Mouse (Mus musculus): ENCODE data around the gene Irf2bp2. TPM values are rescaled to one million over a fixed set of nuclear protein-coding genes. Genes with fewer than 3 reads are reported as not detected.

Gene Irf2bp2
- polyA plus RNA-seq (2017; shearing (Covaris generic)): 10 to 100 TPM; 56.8 to 60.2 TPM

DNA sequence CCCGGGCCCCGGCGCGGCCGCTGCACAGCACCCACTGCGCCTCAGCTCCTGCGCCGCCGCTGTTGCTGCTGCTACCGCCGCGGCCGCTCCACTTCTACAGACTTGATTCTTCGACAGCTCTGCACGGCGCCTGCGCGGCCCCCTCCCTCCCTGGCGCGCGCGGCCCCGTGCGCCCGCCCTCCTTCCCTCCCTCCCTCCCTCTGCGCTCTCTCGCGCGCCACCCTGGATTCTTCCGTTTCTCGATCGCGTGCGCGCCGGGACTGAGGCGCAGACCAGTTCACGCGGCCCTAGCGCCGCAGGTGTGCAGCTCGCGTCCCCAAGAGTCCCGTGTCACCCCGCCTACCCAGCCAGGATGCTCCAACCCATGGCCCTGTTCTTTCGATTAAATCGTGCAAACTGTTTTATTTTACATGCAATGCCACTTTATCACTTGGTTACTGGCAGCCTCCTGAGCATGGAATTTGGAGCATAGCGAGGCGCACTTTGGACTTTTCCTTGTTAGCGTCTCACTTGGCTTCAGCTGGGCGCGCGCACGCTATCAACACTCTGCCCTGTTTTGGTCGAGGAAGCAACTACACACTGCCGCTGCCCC is at the start of gene Irf2bp2:
TSS of gene Irf2bp2 (minus strand) at position 98 of the 592 bp plus-strand sequence.

Other genes with a start within 250 kb of the Irf2bp2 start
- gene Coa6, start 171.5 kb downstream of the Irf2bp2 start, polyA plus RNA-seq (2017; shearing (Covaris generic)): 10 to 100 TPM; 54.9 to 62.6 TPM
- 1 to 10 TPM; 5.0 to 6.6 TPM for gene Tarbp1, start 118.9 kb downstream of the Irf2bp2 start, polyA plus RNA-seq (2017; shearing (Covaris generic))

All from activated CD4-positive, CD25-positive, alpha-beta regulatory T cell (primary cell).